Mouse (Mus musculus): ENCODE data around the gene Tti1.

Tti1 gene

DNA sequence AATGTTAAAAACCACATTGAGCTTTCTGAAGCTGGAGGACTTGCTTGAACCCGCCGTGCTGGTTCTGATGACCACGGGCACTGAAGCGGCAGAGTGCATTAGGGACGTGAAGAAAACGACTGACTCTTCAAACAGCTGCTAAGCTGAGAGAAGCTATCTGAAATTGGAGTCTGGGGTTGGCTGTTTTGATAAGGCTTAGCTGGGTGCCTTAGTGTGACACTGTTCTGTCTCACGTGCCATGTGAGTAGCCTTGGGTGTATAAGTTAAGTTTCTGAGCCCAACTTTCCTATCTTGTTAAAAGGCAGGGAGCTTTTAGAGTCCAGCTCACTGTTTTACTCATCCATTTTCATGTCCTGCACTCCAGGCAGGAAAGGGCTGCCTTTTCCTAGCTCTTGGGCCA, 8.7 kb upstream of the Tti1 start:
- DNase-seq = no peak

DNA sequence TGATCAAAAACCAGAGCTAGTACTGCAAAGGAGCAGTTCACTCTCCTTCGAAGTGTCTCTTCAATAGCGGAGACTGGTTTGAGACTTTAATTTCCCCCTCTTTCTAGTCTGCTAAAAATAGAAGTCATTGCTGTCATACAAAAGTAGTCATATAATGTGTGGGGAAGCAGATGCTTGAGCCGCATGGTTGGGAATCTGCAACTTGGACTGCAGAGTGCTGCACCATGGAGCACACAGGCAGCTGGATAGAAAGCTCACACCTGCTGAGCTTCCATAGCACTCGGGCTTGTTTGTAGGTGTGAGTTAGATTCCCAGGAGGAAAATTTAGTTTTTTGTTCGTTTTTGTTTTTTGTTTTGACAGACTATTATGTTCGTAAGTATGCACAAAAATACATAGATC, 8.2 kb upstream of the Tti1 start:
- no peak for DNase-seq

DNA sequence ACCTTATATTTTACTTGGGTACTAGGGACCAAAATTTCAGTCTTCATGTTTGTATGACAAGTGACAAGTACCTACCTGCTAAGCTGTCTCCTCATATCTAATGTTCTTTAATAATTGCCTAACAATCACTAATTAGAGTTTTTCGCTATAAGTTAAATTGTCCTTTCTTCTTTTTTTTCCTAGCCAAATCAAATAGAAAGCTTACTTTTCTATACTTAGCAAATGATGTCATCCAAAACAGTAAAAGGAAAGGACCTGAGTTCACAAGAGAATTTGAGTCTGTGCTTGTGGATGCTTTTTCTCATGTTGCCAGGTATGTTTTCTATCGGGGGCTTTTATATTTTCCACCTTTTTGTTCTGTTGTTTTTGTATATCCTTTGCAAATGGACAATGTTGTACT, 7.6 kb upstream of the Tti1 start:
- DNase-seq = no peak

DNA sequence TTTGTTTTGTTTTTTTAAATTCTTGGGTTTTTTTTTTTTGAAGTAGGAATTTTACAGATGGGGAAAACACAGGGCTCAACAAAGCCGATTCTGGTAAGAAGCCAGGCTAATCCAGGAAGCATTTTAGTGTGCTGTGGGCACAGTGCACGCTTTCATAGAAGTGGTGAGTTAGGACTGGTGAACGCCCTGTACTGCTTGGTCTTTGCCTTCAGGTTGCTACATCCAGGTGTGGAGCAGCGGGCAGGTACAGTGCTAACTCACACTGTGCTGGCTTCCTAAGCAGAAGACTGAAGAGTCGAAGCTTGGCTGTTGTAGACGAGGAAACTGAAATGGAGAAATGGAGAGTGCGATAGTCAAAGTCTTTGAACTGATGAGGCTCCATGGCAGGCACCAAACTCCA, 1.8 kb upstream of the Tti1 start:
- DNase-seq = no peak

DNA sequence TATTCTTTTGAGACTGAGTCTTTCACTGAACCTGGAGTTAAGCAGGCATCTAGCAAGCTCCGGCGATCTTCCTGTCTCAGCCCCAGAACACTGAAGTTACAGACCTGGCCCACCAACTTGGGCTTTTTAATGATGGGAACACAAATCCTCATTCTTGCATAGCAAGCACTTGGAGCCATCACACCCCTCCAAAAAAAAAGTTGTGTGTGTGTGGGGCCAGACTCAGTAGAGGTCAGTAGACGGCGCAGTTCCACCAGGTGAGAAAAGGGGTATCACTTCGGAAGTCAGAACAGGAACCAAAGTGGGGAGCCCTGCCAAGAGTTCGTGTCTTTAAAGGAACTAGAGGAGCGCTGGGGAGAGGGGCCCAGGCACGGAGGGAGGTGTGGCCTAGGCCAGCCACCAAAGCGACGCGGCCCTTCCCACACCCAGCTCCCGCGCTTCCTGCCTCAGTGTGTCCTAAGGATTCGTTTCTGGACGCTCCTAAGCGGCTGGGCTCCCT, 329 bp downstream of the Tti1 start:
- no peak for DNase-seq

DNA sequence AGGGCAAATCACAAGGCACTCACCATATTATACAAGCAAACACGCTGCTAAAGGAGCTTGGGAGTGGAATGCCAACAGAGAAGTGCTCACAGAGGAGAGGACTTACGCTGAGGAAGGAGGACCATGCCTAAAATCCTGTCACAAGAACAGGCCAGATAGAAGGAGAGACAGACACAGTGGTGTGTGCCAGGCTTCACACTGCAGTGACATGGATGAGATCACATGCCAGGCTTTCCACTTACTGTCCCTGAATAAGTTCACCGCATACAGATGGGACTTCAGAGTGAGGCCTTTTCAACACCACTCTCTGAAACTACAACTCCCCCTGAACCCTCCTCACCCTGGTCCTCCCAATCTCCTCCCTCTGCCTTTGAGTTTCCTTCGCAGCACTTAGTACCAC, 10.9 kb downstream of the Tti1 start:
- no peak for DNase-seq

DNA sequence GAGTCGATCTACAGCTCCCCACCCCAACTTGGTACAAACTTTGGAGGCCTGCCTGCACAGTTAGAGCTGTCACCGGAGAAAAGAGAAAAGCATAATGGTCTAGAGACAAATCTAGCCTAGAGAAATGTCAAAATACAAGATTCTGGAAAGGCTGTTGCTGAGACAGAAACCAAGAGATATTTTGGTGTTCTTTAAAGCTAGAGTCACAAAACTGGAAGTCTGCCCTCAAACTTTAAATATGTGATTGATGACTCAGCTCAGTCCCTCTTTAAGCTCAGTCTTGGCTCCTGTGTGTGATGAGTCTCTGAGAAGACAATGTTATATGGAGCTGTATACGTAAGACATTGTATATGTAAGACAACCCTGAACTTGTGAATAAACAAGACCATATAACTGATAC, 15.6 kb downstream of the Tti1 start:
- no peak for DNase-seq

DNA sequence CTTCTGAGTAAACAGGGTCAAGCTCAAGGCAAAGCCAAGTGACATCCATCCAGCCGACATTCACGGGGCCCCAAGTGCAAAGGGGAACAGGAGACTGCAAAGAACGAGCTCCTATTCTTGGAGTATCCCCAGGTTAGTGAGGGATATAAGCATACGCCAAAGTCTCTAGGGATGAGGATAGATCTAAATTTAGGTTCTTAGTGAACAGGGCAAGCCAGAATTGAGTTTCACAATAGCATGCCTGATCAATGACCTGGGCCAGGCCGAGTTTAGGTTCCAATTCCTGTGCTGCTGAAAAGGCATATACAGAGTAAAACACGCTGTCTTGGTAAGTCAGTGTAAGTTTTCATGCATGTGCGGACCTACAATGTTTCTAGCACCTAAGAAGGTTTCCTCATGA, 18.9 kb downstream of the Tti1 start:
- no peak for DNase-seq

DNA sequence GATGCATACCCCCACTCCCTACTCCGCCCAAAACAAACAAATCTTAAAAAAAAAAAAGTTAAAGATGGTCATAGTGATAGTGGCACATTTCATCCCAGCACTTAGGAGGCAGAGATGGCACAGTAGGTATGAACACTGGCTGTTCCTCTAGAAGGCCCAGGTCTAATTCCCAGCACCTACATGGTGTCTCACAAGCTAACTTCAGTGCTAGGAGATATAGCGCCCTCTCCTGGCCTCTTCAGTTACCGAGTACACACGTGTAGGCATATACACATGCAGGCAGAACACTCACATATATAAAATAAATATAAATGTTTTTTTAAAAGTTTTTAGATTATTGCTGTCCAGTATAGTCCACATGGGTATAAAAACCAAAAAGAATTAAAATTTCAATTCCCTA, 22.6 kb downstream of the Tti1 start:
- no peak for DNase-seq

DNA sequence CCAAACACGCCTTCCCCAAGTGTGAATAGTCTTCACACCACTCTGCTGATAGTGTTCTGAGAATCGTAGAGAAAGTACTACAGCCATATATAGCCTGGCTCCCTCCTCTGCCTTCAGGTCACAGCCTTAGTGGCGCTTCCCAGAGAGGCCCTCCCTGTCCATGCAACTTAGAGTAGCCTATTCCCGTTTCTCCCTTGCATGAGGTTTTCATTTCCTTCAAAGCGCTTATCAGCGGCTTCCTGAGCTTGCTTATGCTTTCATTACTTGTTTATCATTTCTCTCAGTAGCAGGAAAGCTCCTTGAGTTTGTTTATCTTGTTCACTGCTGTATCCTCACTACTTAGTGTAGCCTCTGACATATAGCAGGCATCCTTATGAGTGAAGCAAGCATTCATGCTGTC, 23.6 kb downstream of the Tti1 start:
- DNase-seq = no peak

DNA sequence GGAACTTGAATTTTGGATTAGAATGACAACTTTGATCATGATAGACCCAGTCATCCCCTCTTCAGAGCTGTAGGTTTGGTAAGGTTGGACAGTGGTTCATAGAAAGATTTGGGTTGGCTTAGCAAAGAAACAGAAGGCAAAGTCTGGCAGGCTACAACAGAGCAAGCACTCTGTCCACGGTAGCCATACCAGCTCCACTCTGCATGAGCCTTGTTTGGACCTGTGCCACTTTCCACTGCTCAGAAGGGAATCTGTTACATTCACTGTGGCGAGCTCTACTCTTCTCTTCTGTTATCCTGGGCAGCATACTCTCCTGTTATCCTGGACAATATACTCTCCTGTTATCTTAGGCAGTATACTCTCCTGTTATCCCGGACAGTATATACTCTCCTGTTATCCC, 29.4 kb downstream of the Tti1 start:
- no peak for DNase-seq

DNA sequence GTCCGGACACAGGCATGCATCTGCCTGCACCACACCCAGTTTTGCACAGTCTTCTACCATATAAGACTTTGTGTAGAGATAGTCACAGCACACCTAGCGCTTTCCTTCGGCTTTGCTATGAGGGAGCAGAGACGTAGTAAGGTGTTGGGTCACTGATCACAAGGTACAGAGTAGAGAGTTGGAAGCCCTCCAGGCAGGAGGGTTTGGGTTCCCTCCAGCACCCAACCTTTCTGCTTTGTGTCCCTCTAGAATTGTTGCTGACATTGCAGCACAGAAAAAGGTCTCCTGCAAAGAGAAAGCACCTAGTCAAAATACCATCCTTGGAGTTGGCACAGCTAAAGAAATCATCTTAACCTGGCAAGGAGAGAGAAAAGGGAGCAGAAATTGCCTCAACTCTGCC, 35.7 kb downstream of the Tti1 start:
- DNase-seq = no peak

DNA sequence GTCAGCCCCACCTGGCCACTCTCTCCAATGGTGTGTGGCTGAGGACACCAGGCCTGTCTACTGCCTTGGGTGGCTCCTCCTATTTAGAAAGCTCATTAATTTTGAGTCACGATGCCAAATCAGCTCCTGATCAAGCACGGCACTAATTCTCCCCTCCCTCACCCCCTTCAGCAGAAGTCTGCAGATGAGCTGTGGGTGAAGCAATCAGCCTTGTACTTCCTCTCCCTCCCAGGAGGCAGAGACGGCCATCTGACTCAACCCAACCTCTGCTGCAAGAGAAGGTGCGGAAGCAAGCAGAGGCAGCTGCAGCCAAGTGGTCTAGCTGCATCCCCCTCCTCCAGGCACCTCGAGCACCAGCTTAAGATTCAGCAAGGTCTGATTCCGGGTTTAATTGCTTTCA, 37.2 kb downstream of the Tti1 start:
- no peak for DNase-seq

DNA sequence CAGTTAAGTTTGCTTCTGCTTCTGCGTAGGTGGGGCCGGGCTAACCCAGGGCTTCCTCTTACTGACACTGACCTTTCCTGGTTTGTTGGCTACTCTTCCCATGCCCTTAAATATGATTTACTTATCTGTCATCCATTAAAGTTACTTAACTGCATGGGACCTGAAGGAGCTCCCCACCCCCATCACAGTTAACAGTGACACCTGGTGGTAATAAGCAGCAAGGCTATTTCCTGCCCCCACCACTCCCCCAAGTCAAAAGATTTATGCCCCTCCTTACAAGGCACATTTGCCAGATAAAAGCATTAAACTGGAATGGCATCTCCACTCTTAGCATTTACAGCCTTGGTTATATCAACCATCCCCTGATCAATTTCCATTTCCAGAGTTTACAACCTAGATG, 38.3 kb downstream of the Tti1 start:
- no peak for DNase-seq

DNA sequence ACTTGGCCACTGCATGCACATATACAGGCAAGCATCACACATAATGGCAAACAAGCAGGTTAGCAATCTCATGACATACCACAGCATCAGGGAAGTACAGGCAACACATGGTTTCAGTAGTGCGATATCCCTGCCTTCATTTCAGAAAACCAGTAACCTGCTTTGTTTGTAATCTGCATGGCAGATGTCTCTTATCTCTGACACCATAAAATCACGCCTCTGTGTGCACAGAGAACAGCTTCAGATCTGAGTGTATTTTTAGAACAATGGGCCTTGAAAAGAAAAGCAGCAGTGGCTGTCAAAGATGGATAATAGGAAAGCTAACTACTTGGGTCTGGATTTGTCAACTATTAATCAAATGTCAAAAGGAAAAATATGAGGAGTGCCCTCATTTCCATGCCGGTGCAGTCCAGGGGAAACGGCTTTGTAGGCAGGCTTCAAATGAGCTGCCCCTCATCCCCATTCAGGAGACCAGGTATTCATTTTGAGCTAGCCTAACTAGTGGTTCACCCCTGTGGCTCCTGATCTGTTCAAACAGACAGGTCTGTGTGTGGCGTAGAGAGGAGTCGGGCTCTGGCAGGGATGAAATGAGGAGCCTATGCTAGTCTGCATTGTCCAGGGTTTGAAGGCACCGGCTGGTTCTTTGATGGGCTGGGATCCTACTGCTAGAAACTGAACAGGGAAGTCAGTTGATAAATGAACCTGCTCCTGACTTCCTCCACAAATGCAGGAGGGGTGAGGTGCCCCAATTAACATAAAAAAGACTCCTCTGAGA, 39.6 kb downstream of the Tti1 start:
- no peak for DNase-seq

DNA sequence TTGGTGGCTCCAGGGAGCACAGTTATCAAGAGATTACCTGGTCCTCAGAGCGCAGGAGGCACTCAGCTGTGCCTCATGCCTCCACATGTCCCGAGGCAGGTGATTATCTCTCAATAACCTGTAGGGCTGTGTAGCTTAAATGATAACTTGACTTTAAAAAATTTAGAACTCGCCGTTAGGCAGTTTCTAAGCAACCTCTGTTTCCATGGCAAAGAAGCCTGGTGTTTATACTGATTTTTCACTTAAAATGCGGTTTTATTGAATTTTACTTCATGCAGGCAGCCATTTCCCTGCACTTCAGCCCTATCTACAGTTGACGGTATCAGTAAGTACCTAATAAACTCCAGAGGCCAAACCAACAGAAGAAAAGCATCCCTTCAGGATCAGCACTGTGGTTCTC, 42.0 kb downstream of the Tti1 start:
- no peak for DNase-seq

DNA sequence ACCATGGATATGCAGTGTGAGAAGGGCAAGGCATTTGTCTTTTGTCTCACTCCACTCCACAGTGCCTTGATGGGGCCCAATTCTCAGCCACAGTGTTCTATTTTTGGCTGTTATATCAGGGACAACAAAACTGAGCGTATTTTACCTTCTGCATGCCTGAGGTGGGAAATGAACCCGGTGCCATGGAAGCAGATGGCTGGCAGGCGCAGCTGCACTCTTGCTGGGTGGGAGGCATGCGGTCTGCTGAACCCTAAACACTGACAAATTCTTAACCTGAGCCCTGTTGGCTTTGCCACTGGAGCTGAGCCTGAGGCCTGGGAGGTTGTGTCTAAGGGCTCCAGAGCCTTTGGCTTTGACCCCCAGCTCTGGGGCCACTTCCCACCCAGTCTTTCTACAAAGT, 42.6 kb downstream of the Tti1 start:
- no peak for DNase-seq

DNA sequence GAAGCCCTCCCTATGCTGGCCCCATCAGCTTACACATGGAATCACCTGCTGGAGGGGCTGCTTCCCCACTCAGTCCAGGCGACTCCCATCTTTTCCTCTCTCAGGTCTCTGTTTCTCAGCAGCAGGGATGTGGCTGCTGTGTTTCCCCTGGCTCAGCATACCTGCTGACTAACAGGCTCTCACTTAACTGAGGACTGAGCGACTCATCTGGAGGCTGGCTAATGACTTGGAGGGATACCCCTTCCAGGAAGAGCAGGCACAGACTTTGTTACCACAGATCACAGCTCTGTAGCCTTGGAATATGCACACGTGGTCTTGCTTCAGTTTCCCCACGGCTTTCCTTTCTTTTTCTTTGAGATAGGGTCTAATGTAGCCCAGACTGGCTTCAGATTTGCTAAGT, 45.0 kb downstream of the Tti1 start:
- DNase-seq = no peak

DNA sequence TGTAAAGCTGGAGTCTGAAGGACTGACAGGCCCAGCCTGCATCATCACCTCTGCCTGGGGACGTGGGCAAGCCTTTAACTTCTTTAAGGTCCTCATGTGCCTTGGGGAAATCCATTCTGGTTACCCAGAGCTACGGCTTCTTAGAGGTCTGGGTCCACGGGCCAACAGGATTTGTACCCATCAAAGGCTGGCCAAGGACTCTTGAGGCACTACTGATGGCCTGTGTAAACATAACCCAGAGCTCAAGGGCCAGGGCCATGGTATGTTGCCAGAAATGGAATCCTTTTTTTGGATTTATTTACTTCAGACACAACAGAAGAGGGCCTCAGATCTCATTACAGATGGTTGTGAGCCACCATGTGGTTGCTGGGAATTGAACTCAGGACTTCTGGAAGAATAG, 45.5 kb downstream of the Tti1 start:
- no peak for DNase-seq

DNA sequence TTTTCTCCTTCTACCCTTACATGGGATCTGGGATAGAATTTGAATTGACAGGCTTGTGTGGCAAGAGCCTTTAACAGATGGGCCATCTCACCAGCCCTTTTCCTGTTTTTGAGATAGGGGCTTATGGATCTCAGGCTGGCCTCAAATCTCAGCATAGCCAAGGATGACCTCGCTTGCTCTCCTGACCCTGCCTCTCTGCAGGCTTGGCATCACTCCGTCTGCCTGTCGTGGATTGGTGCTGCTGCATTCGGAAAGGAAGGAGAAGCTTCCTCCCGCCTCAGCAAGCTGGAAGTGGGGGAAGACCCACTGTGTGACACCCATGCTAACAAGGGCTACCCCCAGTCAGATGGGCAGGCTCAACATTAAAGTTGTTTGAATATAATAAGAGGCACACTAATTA, 49.0 kb downstream of the Tti1 start:
- DNase-seq = no peak

DNA sequence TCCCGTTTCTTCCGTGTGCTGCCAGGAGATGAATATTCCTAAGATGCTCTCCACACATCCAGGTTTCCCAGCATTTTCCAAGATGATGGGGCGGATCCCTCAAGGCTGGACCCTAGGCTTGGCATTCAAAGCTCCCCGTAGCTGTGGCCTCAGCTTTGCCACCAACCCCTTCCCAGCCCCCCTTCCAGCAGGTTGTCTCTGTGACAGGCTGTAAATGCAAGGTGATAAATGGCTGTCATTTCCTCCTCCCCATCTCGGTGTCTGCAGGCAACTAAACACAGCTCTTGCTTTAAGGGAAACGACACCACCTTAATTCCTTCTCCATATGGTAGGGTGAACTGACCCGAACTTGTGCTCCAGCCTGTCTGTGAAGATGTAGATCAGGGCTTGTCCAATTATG, 52.6 kb downstream of the Tti1 start:
- DNase-seq = no peak

DNA sequence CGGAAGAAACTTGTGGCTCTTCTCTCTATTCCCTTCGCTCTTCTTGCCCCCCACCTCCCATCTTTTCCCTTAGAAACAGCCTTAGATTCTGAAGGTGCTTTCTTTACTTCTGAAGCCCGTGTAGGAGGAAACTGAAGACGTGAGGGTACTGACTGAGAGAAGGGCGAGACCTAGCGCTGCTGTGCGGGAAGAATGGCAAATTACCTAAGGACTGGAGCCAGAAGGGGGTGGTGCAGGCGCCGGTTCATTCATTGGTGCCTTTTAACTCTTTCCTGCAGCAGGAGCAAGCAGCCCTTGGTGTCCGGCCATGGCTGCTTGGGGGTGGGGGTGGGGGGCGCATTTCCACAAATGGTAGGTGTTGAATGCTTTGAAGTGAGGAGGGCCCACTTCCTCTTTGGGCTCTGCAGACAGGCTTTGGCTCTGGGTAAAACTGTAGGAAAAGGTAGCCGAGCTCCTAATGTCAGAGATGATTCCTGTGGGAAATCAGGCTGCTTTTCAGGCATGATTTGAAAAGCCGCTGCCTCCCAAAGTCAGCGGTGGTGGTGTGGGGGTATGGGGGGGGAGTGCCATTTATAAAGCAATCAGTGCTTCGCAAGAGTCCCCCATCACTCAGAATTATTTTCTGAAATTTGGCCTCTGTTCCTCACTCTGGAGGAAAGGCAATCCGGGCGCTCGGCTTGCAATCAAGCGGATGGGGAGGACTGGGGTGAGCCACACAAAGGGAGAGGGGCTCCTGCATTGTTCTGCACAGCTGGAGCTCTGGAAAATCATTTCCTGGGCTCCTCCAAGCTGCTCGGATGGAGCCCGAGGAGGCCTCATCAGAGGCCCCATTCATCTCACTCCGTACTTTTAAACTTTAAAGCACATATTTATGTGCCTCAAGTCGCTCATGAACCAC, 53.4 kb downstream of the Tti1 start:
- DNase-seq = no peak

DNA sequence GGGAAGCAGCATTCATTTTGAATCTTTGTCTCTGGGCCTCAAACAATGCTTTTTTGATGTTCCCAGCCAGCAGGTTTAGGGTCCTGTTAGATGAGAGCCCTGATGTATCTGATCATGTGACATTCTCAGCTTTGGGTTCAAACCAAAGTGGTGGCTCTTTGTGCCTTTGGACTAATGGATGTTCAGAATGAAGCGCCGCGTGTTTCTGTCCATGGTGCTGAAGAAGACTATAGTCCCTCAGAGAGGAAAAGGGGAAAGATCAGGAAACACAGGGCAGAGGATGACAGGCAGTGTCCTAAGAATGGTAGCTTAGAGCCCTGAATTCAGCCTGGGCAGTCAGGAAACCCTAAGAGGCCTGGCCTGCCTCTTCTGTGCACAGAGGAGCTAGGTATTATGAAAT, 57.6 kb downstream of the Tti1 start:
- DNase-seq = peak; percentile 35

DNA sequence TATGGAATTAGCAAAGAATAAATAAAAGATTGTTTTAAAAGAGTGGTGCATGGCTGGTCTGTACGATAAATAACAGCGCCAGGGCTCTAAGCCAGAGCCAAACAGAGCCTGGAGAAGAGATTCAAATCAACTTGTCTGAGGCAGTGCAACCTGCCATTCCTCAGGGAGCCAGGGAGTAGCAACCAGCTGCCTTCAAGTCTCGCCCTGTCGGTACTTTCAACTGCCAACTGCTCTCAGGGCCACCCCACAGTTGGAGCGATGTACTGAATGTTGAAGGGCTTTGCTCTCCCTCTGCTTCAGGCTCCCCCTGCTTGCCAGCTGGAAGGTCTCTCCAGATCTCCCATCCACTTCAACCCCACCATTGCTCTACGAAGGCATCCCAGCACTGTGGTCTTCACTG, 58.1 kb downstream of the Tti1 start:
- DNase-seq = no peak
